Mouse (Mus musculus) lung, postnatal 0 days (tissue): ENCODE data around the gene Armc6.

Experiments
- CTCF ChIP-seq: IDR thresholded peaks from 2 replicates; pipeline ENCODE4 v1.5.1; 2016; ENCODE audit warnings: antibody characterized with exemption, mild to moderate bottlenecking
- EP300 ChIP-seq: IDR thresholded peaks from 2 replicates; pipeline ENCODE4 v1.6.1; 2016; ENCODE audit warnings: antibody characterized with exemption, mild to moderate bottlenecking, control low read depth

DNA sequence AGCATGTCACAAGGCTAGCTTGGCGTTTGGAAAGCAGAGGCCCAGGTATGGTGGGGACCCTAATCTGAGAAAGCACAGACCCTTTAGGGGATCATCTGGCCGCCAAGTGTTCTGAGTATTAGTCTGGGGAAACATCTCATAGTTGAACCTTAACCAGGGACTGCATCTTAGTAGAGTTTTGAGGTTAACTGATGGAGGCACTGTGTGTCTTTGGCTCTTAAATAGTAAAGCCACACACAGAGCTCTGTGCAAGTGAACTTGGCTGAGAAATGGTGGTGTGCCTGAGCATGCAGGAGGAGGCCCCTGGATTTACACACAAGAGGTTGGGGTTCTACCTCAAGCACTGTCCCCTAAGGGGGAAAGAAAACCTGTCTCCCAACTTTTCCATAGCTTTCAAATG lies 56.0 kb downstream of the Armc6 start:
- TF ChIP-seq EP300 (no peak), CTCF (no peak)
